Mouse (Mus musculus) heart, postnatal 0 days (tissue): ENCODE results near the gene Prodh2. TPM values are rescaled to one million over a fixed set of nuclear protein-coding genes. Genes with fewer than 3 reads are reported as not detected.
A peak's percentile ranks its signal among the peaks of the same experiment; 100 is the strongest.

Source experiments
- ATAC-seq: fragments of 200-750 bp; cut with Nextera tagmentation; 2 replicates; pipeline ENCODE4 v1.8.0; 2017; ENCODE audit warnings: low read depth, moderate number of reproducible peaks, moderate library complexity; ENCODE audit not compliant: insufficient read depth
- DNase-seq: peaks from one replicate; pipeline ENCODE4 v3.0.0-alpha.2; 2016; ENCODE audit warnings: low spot score
- H3K27ac ChIP-seq: fragments of 300-500 bp; sonication (generic); 2 replicates; pipeline ENCODE4 v1.5.1; 2014; ENCODE audit warnings: low read depth, mild to moderate bottlenecking
- H3K27me3 ChIP-seq: fragments of 300-500 bp; sonication (generic); 2 replicates; pipeline ENCODE4 v1.6.1; 2014; ENCODE audit warnings: low read length, mixed read lengths; ENCODE audit not compliant: control insufficient read depth, insufficient read depth
- H3K36me3 ChIP-seq: fragments of 300-500 bp; sonication (generic); replicated peaks from 2 replicates; pipeline ENCODE4 v1.6.1; 2014; ENCODE audit warnings: low read length, mixed read lengths; ENCODE audit not compliant: control insufficient read depth, insufficient read depth
- H3K4me1 ChIP-seq: fragments of 300-500 bp; sonication (generic); 2 replicates; pipeline ENCODE4 v1.6.1; 2014; ENCODE audit warnings: antibody characterized with exemption; ENCODE audit not compliant: control insufficient read depth, insufficient read depth
- H3K4me2 ChIP-seq: fragments of 300-500 bp; sonication (generic); 2 replicates; pipeline ENCODE4 v1.6.1; 2014; ENCODE audit warnings: low read depth, mild to moderate bottlenecking, low read length, moderate library complexity
- H3K4me3 ChIP-seq: fragments of 300-500 bp; sonication (generic); 2 replicates; pipeline ENCODE4 v1.5.1; 2014; ENCODE audit warnings: low read depth, low read length
- H3K9ac ChIP-seq: fragments of 300-500 bp; sonication (generic); replicated peaks from 2 replicates; pipeline ENCODE4 v1.6.1; 2014; ENCODE audit warnings: low read depth, low read length, mixed read lengths
- H3K9me3 ChIP-seq: fragments of 300-500 bp; sonication (generic); replicated peaks from 2 replicates; pipeline ENCODE4 v1.6.1; 2016; ENCODE audit warnings: low read length; ENCODE audit not compliant: control insufficient read depth
- CTCF ChIP-seq: IDR thresholded peaks from 2 replicates; pipeline ENCODE4 v1.5.1; 2016; ENCODE audit warnings: antibody characterized with exemption, control low read depth, low read depth
- EP300 ChIP-seq: IDR thresholded peaks from 2 replicates; pipeline ENCODE4 v1.6.1; 2016; ENCODE audit warnings: antibody characterized with exemption, low read depth
- WGBS: fragments of 180-500 bp; shearing (Covaris S2); extraction: QIAGEN DNeasy Blood & Tissue Kit; methylation state at CpG from one replicate; pipeline ENCODE4 v1.1.7; 2014; 5-methylcytosine and 5-hydroxymethylcytosine counted together
- polyA plus RNA-seq: library from polyadenylated mRNA; unstranded; fragments of >200 nt; fragmentation: Nextera tagmentation; extraction: Ambion mirVana; gene quantifications from 2 replicates; pipeline ENCODE4 v1.2.1, GENCODE M21; 2015
- total RNA-seq: library from RNA; depleted of rRNA; stranded (reverse); fragments of >200 nt; gene quantifications from 2 replicates; pipeline ENCODE4 v1.2.3, GENCODE M21; 2014; ENCODE audit warnings: low replicate concordance

Prodh2 gene
- total and polyA plus RNA-seq, 2 experiments from 2014 or later, result not detected

- peak overlapping the region; percentile 86 for H3K4me2 ChIP-seq
- H3K9ac ChIP-seq, result peak overlapping the region; percentile 60
- H3K9me3 ChIP-seq, result no peaks in the 10 kb centered on the region
- peak overlapping the region; percentile 58 for H3K4me3 ChIP-seq
- no peak for DNase-seq
- no peaks in the 10 kb centered on the region for H3K27me3 ChIP-seq
- 14% methylated on average over 23 of the region's 26 CpGs for WGBS
- H3K36me3 ChIP-seq, result peaks cover 22% of the 10 kb centered on the region
- peaks cover 21% of the 10 kb centered on the region for H3K4me1 ChIP-seq
- peak; percentile 7; the same call in 1 of the 2 replicates for ATAC-seq
- H3K27ac ChIP-seq, result no peak overlapping the region
- TF ChIP-seq CTCF (no peak), EP300 (no peak)
These were observed 40.7 kb downstream of the Prodh2 start for GRCm38 (mm10) chr7:30533941-30534632.

GRCm38 (mm10) chr7:30534633-30535577, 41.5 kb downstream of the Prodh2 start, which contains the start of gene Arhgap33:
Gene Arhgap33 (minus strand): TSS chr7:30535060.
- Histone ChIP-seq H3K27me3 (no peaks in the 10 kb centered on the region), H3K9ac (peak within 1 kb of the TSS; percentile 60), H3K4me1 (peaks cover 21% of the 10 kb centered on the region), H3K27ac (no peak within 1 kb of the TSS), H3K4me3 (peak within 1 kb of the TSS; percentile 58), H3K36me3 (peaks cover 16% of the 10 kb centered on the region), H3K9me3 (no peaks in the 10 kb centered on the region), H3K4me2 (peak within 1 kb of the TSS; percentile 86)
- peak; percentile 94 for DNase-seq
- WGBS, result under 1% methylated on average over 68 of the region's 84 CpGs
- TF ChIP-seq EP300 (no peak), CTCF (no peak)
- peak; percentile 96 for ATAC-seq

- H3K4me3 ChIP-seq, result no peak overlapping the region
- H3K9ac ChIP-seq, result no peak overlapping the region
- H3K4me1 ChIP-seq, result no peaks in the 10 kb centered on the region
- TF ChIP-seq CTCF, result no peak
- H3K27ac ChIP-seq, result no peak overlapping the region
- DNase-seq (no peak), ATAC-seq (no peak)
- 88% methylated on average over 7 of the region's 7 CpGs for WGBS
- no peaks in the 10 kb centered on the region for H3K27me3 ChIP-seq
- no peaks in the 10 kb centered on the region for H3K9me3 ChIP-seq
- no peak overlapping the region for H3K4me2 ChIP-seq
- H3K36me3 ChIP-seq, result peaks cover 8% of the 10 kb centered on the region
These were observed 47.1 kb downstream of the Prodh2 start for GRCm38 (mm10) chr7:30540572-30540971.

- TF ChIP-seq CTCF, result no peak
- TF ChIP-seq EP300, result no peak
- H3K27ac ChIP-seq, result no peak overlapping the region
- H3K9me3 ChIP-seq, result no peaks in the 10 kb centered on the region
- no peaks in the 10 kb centered on the region for H3K4me1 ChIP-seq
- no peak overlapping the region for H3K4me3 ChIP-seq
- ATAC-seq (no peak), DNase-seq (no peak)
- H3K27me3 ChIP-seq, result no peaks in the 10 kb centered on the region
- no peak overlapping the region for H3K4me2 ChIP-seq
- WGBS, result 88% methylated on average over 2 of the region's 2 CpGs
- no peak overlapping the region for H3K9ac ChIP-seq
- peaks cover 28% of the 10 kb centered on the region for H3K36me3 ChIP-seq
These were observed 50.9 kb downstream of the Prodh2 start for GRCm38 (mm10) chr7:30544327-30544726.

- Histone ChIP-seq H3K27ac (no peak overlapping the region), H3K9me3 (no peaks in the 10 kb centered on the region), H3K4me3 (no peak overlapping the region), H3K27me3 (no peaks in the 10 kb centered on the region), H3K4me2 (no peak overlapping the region), H3K36me3 (peaks cover 23% of the 10 kb centered on the region), H3K4me1 (0 out of 2 replicates have a peak, but pooled peaks cover 5% of the 10 kb centered on the region), H3K9ac (no peak overlapping the region)
- TF ChIP-seq CTCF, result no peak
- TF ChIP-seq EP300, result no peak
- ATAC-seq, result no peak
- 88% methylated on average over 1 of the region's 2 CpGs for whole genome bisulfite sequencing
- no peak for DNase-seq
These were observed 56.5 kb downstream of the Prodh2 start for GRCm38 (mm10) chr7:30549880-30550279.
